Mouse (Mus musculus) telencephalon, adult 2 months (tissue): ENCODE results near the gene Olfr331.
"Not testable (repeated sequence)": the region's sequence is repeated elsewhere in the genome, so short reads cannot be mapped to it uniquely, and the experiment has no call there.

Experiments
- DNase-seq: peaks from one replicate; pipeline ENCODE4 v3.0.0-alpha.2; 2011; ENCODE audit warnings: low read depth, low spot score

Olfr331 gene

GRCm38 (mm10) chr11:58502472-58502871, at the start of gene Olfr331:
Gene Olfr331, minus strand, starts transcription at chr11:58502572.
- DNase-seq: not testable (repeated sequence)

- no peak for DNase-seq
Measured at GRCm38 (mm10) chr11:58546322-58546721, 44.0 kb upstream of the Olfr331 start, which contains the start of gene Olfr329-ps. Gene Olfr329-ps, minus strand, starts transcription at chr11:58546422.

DNA sequence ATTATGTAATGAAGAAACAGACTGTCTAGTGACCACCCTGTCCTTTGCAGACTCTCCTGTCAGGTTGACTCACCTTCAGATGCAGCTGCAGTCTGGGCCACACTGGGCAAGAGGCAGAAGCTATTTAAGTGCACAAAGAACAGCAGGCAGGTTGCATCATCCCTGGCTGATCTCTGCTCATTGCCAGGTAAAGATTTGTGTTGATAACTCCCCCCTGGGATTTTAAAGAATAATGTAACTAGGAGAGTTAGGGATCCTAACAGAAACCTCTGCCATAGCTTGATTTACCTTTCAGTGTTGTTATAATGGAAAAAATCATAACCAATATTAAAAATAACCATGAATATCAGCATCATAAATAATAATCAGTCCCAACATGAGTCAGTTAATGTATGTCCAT, 32.4 kb upstream of the Olfr331 start, which contains the start of gene Olfr330:
Olfr330 (minus strand) TSS at position 101 of the 400 bp plus-strand sequence.
- DNase-seq: not testable (repeated sequence)

DNA sequence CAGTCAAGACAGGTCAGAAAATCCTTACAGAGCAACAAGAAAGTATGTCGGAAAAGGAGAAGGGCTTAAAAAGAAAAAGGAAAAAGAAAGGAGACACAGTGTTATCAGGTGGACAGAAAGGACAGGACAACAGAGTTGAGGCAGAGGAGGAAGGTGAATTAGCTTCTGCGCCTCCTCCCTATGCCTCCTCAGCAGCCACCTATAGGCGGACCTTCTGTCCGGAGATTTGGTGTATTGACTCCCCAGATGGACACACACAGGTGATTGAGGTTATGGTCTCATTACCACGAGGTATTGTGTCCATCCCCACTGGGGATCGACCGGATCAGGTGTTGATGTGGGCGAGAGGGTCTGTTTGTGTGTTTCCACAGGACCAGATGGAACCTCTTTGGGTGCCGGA, 17.4 kb upstream of the Olfr331 start:
- DNase-seq: not testable (repeated sequence)

- DNase-seq: not testable (repeated sequence)
Measured at GRCm38 (mm10) chr11:58518916-58519315, 16.5 kb upstream of the Olfr331 start.

DNA sequence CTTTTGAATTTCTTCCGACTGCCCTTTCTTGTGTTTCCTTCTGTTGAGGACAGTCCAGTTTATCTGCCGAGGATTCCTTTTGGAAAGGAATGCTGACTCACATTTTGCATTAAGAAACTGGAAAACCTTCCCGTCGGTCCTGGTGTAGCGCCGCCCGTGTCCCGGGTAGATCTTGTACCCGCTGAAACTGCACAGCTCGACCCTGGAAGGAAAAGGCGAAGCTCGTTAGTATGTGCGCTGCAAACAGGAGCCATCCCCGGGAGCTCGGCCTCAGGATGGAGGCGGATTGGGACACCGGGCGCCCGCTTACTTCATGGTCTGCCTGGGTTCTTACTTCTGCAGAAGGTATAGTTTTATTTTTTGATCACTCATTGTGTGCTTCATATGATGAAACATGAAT, 6.7 kb upstream of the Olfr331 start:
- not testable (repeated sequence) for DNase-seq

GRCm38 (mm10) chr11:58499290-58499689, 3.1 kb downstream of the Olfr331 start:
- DNase-seq: no peak

DNA sequence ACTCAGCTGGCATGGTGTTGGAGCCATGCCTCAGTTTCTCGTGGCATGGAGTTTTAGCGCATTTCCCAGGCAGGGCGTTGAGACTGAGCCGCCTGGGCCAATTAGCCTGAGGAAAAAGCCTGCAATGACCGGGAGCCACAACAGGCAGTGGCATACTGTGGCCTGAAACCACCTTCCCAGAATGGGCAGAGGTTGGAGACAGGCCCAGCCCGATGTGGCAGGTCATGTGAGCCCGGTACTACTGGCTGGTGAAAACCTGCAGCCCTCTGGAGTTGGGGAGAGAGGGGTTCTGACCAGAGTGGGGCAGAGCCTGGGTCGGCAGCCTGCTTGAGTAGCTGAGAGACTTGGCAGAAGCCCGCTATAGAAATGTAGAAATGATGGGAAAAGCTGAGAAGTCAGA, 3.6 kb downstream of the Olfr331 start:
- DNase-seq: no peak

DNA sequence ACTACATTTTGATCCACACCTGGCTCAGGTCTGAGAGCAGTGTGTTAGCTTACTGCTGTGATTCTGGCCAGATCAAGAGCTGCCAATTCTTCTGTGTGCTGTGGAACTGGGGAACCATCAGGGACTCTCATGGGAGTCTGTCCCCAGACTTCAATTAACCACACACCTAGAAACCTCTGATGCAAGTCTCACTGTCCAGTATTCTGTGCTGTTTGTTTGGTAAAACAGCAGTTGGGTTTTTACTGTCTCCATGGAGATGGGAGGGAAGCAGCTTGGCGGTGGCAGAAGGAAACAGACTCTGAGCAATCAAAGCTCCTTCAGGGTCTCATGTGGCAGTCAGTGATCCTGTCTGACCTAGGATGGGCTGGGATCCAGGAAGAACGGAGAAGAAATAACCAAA, 9.9 kb downstream of the Olfr331 start, which contains the start of gene Olfr332:
Olfr332 (minus strand) TSS at position 101 of the 400 bp plus-strand sequence.
- DNase-seq: no peak

- no peak for DNase-seq
Measured at GRCm38 (mm10) chr11:58462170-58462569, 40.2 kb downstream of the Olfr331 start, which contains the start of gene Olfr30. Gene Olfr30, minus strand, starts transcription at chr11:58462270.

GRCm38 (mm10) chr11:58453592-58453991, 48.8 kb downstream of the Olfr331 start:
- no peak for DNase-seq

DNA sequence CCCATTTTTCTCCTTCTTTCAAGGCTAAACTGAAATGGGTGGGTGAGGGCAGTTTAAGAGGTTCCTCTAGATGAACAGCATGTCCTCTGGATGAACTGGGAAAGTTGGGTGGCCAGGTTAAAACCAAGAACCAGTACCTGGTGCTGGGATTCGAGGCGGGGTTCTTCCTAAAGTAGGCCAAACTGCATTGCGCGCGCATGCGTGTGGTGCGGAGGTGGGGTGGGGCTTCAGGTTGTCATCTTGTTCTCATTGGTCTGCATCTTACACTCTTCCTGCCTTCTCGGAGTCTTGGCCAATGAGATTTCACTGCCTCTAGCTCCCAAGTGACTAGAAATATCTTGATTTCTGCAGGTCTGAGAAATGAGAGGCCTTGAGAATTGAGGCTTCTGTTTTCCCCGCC, 49.6 kb downstream of the Olfr331 start, which contains the start of gene Lypd9:
Lypd9 (minus strand) TSS at position 165 of the 400 bp plus-strand sequence.
- DNase-seq: no peak
